Mouse (Mus musculus) forebrain, embryonic 11.5 days (tissue): ENCODE measurements around the gene Ip6k3. TPM values are rescaled to one million over a fixed set of nuclear protein-coding genes. Genes with fewer than 3 reads are reported as not detected.

Experiments used
- ATAC-seq: fragments of 200-750 bp; cut with Nextera tagmentation; replicated peaks from 2 replicates; pipeline ENCODE4 v1.8.0; 2017; ENCODE audit warnings: moderate TSS enrichment; ENCODE audit not compliant: low FRiP score
- DNase-seq: peaks from one replicate; pipeline ENCODE4 v3.0.0-alpha.2; 2017; ENCODE audit warnings: low spot score
- H3K27ac ChIP-seq: fragments of 300-500 bp; sonication (generic); 2 replicates; pipeline ENCODE4 v1.5.1; 2014; ENCODE audit warnings: low read depth, low read length
- H3K27me3 ChIP-seq: fragments of 300-500 bp; sonication (generic); 2 replicates; pipeline ENCODE4 v1.6.1; 2014; ENCODE audit warnings: mild to moderate bottlenecking, low read length, mixed read lengths; ENCODE audit not compliant: control insufficient read depth, insufficient read depth
- H3K36me3 ChIP-seq: fragments of 300-500 bp; sonication (generic); 2 replicates; pipeline ENCODE4 v1.6.1; 2014; ENCODE audit warnings: mild to moderate bottlenecking, low read length, moderate library complexity, mixed read lengths; ENCODE audit not compliant: control insufficient read depth, insufficient read depth
- H3K4me1 ChIP-seq: fragments of 300-500 bp; sonication (generic); replicated peaks from 2 replicates; pipeline ENCODE4 v1.6.1; 2014; ENCODE audit warnings: low read length, mixed read lengths; ENCODE audit not compliant: control insufficient read depth, insufficient read depth
- H3K4me2 ChIP-seq: fragments of 300-500 bp; sonication (generic); 2 replicates; pipeline ENCODE4 v1.6.1; 2014; ENCODE audit warnings: low read depth, mild to moderate bottlenecking, low read length, moderate library complexity, mixed read lengths; ENCODE audit not compliant: severe bottlenecking
- H3K4me3 ChIP-seq: fragments of 300-500 bp; sonication (generic); 2 replicates; pipeline ENCODE4 v1.5.1; 2014; ENCODE audit warnings: low read depth, low read length
- H3K9ac ChIP-seq: fragments of 300-500 bp; sonication (generic); 2 replicates; pipeline ENCODE4 v1.6.1; 2014; ENCODE audit warnings: low read length
- H3K9me3 ChIP-seq: fragments of 300-500 bp; sonication (generic); 2 replicates; pipeline ENCODE4 v1.6.1; 2016; ENCODE audit warnings: low read length, mixed read lengths; ENCODE audit not compliant: control insufficient read depth
- WGBS: fragments of 180-500 bp; shearing (Covaris S2); extraction: QIAGEN DNeasy Blood & Tissue Kit; methylation state at CpG from one replicate; pipeline ENCODE4 v1.1.7; 2014; 5-methylcytosine and 5-hydroxymethylcytosine counted together
- polyA plus RNA-seq: library from polyadenylated mRNA; unstranded; fragments of >200 nt; fragmentation: Nextera tagmentation; extraction: Ambion mirVana; gene quantifications from 2 replicates; pipeline ENCODE4 v1.2.1, GENCODE M21; 2014

Ip6k3 gene
- polyA plus RNA-seq, 1 experiment from 2014 or later = 0.08 TPM

DNA sequence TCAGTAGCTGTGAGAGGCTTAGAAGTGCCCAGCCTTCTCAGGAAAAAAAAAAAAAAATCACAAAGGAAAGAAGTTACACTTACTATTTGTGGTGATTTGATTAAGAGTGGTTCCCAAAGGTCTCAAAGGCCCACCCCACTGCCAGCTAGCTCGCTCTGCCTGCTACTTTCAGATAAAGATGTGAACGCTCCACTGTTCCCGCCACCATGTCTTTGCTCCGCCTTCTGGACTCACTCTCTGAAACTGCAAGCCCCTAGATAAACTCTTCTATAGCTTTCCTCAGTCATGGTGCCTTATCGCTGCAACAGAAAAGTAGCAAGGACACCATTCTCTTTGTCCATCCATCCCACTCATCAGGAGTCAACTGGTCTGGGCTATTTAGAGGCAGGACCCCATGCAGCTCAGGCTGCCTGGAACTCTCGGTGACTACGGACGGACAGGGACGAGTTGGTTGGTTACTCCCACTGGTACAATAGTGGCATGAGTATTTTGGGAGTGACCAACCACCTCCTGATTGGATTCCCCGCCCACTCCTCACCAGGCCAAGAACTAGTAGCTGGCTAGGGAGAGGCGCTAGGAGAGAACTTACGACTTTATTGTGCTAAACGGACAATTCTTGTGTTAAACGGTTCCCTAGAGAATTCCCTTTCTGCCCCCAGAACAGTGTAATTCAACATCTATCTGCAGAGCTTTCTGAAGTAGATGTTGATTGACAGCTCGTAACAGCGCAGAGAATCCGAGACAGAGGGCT is 11.0 kb upstream of the Ip6k3 start:
- Histone ChIP-seq H3K27me3 (no peaks in the 10 kb centered on the region), H3K4me1 (peaks cover 7% of the 10 kb centered on the region), H3K27ac (no peak overlapping the region), H3K4me3 (no peak overlapping the region), H3K4me2 (no peak overlapping the region), H3K9me3 (no peaks in the 10 kb centered on the region), H3K36me3 (no peaks in the 10 kb centered on the region), H3K9ac (no peak overlapping the region)
- no peak for DNase-seq
- ATAC-seq = no peak
- 92% methylated on average over 17 of the region's 17 CpGs for WGBS

DNA sequence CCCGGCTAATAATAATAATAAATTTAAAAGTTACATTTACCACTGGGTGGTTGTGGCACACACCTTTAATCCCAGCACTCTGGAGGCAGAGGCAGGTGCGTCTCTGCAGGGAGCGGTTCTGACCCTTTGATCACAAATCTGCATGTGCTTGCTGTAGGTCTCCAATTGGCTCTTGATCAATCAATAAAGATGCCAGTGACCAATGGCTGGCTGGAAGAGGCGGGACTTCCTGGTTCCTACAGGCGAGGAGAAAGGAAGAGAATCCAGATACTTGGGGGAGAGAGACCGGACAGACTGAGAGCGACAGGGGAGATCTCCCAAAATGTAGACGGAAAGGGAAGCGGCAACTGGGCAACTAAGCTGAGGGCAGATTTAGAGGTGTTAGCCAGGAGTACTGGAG is 10.4 kb upstream of the Ip6k3 start:
- Histone ChIP-seq H3K36me3 (no peaks in the 10 kb centered on the region), H3K4me2 (no peak overlapping the region), H3K27me3 (no peaks in the 10 kb centered on the region), H3K9ac (no peak overlapping the region), H3K27ac (no peak overlapping the region), H3K4me3 (no peak overlapping the region), H3K9me3 (no peaks in the 10 kb centered on the region), H3K4me1 (peaks cover 7% of the 10 kb centered on the region)
- no peak for ATAC-seq
- no peak for DNase-seq
- 93% methylated on average over 9 of the region's 9 CpGs for WGBS

DNA sequence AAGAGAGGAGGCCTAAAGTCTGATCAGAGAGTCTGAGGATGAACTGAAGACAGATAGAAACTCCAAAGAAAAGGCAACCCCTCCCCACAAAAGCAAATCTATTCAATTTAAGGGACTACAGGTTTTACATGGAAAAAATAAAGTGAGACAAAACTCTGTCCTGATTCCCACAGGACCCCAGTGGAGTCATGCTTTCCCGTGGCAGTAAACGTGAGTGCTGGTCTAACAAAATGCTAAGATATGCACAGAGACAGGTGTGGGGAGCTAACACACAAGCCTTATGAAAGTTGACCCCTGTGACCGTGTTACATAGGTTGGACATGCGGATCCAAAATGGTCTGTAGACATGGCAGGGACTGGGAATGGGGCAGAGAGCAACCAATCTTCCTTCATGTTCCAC is 9.2 kb upstream of the Ip6k3 start:
- 95% methylated on average over 4 of the region's 4 CpGs for WGBS
- no peak overlapping the region for H3K9ac ChIP-seq
- peaks cover 7% of the 10 kb centered on the region for H3K4me1 ChIP-seq
- H3K27me3 ChIP-seq = no peaks in the 10 kb centered on the region
- DNase-seq (no peak), ATAC-seq (no peak)
- H3K36me3 ChIP-seq = no peaks in the 10 kb centered on the region
- no peak overlapping the region for H3K27ac ChIP-seq
- H3K4me2 ChIP-seq = no peak overlapping the region
- no peak overlapping the region for H3K4me3 ChIP-seq
- H3K9me3 ChIP-seq = no peaks in the 10 kb centered on the region

DNA sequence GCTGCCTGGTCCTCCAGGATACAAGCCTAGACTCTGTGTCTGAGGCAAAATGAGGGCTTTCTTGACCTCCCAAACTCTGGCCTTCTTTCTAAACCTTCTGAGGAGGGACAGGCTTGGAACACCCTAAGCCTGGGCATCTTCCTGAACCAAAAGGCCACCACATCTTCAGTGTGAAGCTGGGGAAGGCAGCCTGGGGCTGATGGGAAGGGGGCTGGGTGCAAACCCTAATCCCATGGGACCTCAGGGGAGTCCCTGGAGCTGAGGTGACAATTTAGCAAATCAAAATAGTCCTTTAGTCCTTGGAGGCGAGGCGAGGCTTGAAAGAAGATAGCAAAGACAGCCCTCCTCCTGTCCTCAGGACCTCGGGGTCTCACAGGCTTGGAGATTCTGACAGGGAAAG is 8.7 kb upstream of the Ip6k3 start:
- Histone ChIP-seq H3K27ac (no peak overlapping the region), H3K4me3 (no peak overlapping the region), H3K9me3 (no peaks in the 10 kb centered on the region), H3K4me1 (peaks cover 7% of the 10 kb centered on the region), H3K36me3 (no peaks in the 10 kb centered on the region), H3K27me3 (no peaks in the 10 kb centered on the region), H3K4me2 (no peak overlapping the region), H3K9ac (no peak overlapping the region)
- ATAC-seq (no peak), DNase-seq (no peak)
- 81% methylated on average over 3 of the region's 3 CpGs for WGBS

DNA sequence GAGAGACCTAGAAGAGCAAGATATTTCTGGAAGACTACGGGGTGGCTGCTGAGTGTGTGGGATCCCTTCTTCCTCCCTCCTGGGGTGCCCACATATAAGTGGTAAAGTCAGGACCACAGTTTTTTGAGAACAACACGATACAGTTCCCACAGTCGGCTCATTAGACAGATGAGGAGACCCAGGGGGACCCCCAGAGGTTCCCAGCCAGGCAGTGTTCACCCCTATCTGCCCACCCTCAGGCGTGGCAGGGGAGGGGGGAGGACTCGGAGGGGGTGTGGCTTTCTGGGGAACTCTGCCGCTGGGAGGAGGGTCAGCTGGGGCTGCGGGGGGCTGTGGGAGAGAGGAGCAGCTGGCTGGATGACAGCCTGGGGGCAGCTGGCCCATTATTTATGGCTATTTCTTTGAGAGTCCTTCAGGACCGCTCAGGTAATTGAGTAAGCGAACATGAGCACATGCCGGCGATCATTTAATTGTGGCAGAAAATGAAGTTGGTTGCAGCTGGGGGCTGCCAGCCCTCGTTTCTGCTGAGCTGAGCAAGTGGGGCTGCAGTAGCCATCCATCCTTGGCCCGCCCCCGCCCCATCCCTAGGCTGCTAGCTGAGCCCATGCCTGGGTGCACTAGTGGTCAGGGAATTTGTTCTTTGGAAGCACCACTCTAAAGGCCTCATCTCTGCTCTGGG is 7.7 kb upstream of the Ip6k3 start:
- no peak overlapping the region for H3K4me2 ChIP-seq
- no peaks in the 10 kb centered on the region for H3K36me3 ChIP-seq
- H3K9ac ChIP-seq = no peak overlapping the region; the same call in 1 of the 2 replicates
- no peak overlapping the region for H3K4me3 ChIP-seq
- peak; percentile 64 for DNase-seq
- peaks cover 7% of the 10 kb centered on the region for H3K4me1 ChIP-seq
- H3K9me3 ChIP-seq = no peaks in the 10 kb centered on the region
- WGBS = 38% methylated on average over 13 of the region's 14 CpGs
- H3K27ac ChIP-seq = peak overlapping the region; percentile 41; the same call in 1 of the 2 replicates
- peak; percentile 56; the same call in 1 of the 2 replicates for ATAC-seq
- no peaks in the 10 kb centered on the region for H3K27me3 ChIP-seq

DNA sequence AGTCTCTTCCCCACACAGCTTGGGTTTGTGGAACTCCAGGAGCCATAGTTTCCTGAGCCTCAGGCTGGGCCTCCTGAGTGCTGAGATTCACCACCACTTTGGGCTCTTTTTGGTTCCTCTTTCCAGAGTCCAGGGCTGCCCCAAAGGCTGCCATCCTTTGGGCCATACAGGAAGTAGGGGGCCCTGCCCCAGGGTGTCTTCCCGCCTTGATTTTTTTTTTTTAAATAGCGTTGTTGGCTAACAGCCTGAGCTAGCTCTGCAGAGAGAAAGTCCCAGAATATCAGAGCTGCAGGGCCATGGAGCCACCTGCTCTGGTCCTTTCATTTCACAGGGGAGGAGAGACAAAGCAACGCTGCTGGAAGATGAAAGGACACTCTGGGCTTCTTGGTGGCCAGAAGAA is 6.1 kb upstream of the Ip6k3 start:
- Histone ChIP-seq H3K4me3 (no peak overlapping the region), H3K4me2 (no peak overlapping the region), H3K9ac (no peak overlapping the region), H3K4me1 (peaks cover 7% of the 10 kb centered on the region), H3K27me3 (no peaks in the 10 kb centered on the region), H3K9me3 (no peaks in the 10 kb centered on the region), H3K27ac (no peak overlapping the region), H3K36me3 (no peaks in the 10 kb centered on the region)
- 73% methylated on average over 3 of the region's 3 CpGs for WGBS
- DNase-seq (no peak), ATAC-seq (no peak)

DNA sequence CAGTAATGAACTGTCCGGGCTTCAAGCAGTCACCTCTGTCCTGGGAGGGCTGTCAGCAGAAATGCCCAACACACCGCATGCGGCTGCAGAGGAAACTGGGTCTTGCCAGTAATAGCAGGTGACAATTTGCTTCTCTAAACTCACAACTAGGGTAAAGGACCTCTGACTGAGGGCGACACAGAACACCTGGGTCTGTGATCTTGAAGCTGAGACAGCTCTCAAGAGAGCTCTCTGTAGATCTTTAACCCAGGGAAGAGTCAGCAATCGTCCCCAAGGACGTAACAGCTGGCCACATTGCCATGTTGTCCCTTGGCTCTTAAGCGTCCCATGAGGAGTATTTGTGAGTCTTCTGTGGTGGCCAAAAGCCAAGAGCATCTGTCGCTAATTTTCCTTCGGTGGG is 4.9 kb upstream of the Ip6k3 start:
- no peak overlapping the region for H3K4me2 ChIP-seq
- 89% methylated on average over 9 of the region's 9 CpGs for WGBS
- no peak for DNase-seq
- H3K27me3 ChIP-seq = no peaks in the 10 kb centered on the region
- H3K4me1 ChIP-seq = peaks cover 7% of the 10 kb centered on the region
- no peaks in the 10 kb centered on the region for H3K9me3 ChIP-seq
- ATAC-seq = no peak
- H3K4me3 ChIP-seq = no peak overlapping the region
- H3K27ac ChIP-seq = no peak overlapping the region
- H3K9ac ChIP-seq = no peak overlapping the region
- no peaks in the 10 kb centered on the region for H3K36me3 ChIP-seq

DNA sequence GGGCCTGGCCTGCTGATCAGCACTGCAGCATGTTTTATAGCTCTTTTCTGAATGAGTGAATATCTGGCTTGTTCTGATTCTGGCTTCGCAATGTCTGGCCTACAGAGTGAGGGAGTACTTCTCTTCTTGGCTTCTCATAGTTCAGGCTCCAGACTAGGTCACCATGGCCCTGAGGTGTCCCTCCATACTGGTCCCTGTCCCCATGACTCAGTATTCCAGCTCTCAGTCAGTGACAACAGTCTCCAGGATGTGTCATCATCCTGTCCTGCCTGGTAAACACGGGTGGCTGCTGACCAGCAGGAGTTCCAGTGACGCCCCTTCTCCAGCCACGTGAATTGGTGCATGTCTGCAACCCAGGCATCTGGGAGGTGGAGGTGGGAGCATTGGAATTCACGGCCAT is 3.5 kb upstream of the Ip6k3 start:
- Histone ChIP-seq H3K4me1 (peaks cover 5% of the 10 kb centered on the region), H3K4me3 (no peak overlapping the region), H3K9ac (no peak overlapping the region; the same call in 1 of the 2 replicates), H3K27ac (no peak overlapping the region), H3K36me3 (no peaks in the 10 kb centered on the region), H3K9me3 (no peaks in the 10 kb centered on the region), H3K27me3 (no peaks in the 10 kb centered on the region), H3K4me2 (no peak overlapping the region)
- no peak for DNase-seq
- 86% methylated on average over 5 of the region's 5 CpGs for WGBS
- no peak for ATAC-seq
